Mouse (Mus musculus): ENCODE measurements around the gene Zfp652. TPM values are rescaled to one million over a fixed set of nuclear protein-coding genes. Genes with fewer than 3 reads are reported as not detected.
A peak's percentile ranks its signal among the peaks of the same experiment; 100 is the strongest.

Gene Zfp652
- polyA plus RNA-seq, 1 experiment from 2014 or later: 6.7 TPM

GRCm38 (mm10) chr11:95681995-95682601 is 30.4 kb upstream of the Zfp652 start:
- Histone ChIP-seq H3K27ac (replicated peaks in 1 of 2; ENCODE audit: control insufficient read depth in 1 of 2, insufficient read depth in 1 of 2, low read depth in 2 of 2, low read length in 2 of 2) (0 out of 4 replicates have a peak overlapping the region, but pooled peaks have one; percentile 11 to 19), H3K4me1 (ENCODE audit: control insufficient read depth in 2 of 2, insufficient read depth in 2 of 2, low read length in 2 of 2) (peaks cover 8 to 13% of the 10 kb centered on the region in 2 experiments; a peak in 3 of 4 replicates), H3K27me3 (ENCODE audit: control insufficient read depth, insufficient read depth, low read length) (no peaks in the 10 kb centered on the region), H3K4me2 (ENCODE audit: low read length) (no peak overlapping the region), H3K9ac (ENCODE audit: low read length) (no peak overlapping the region), H3K4me3 (ENCODE audit: control insufficient read depth in 1 of 2, insufficient read depth in 1 of 2, low read depth in 1 of 2, low read length in 2 of 2) (no peak overlapping the region), H3K9me3 (ENCODE audit: control insufficient read depth, low read length) (no peaks in the 10 kb centered on the region), H3K36me3 (ENCODE audit: control insufficient read depth, insufficient read depth, low read length) (peaks cover 42% of the 10 kb centered on the region)
- ATAC-seq (ENCODE audit: insufficient number of reproducible peaks, insufficient read depth, low FRiP score, low read depth): no peak
- 27% methylated on average over 9 of the region's 9 CpGs for WGBS

GRCm38 (mm10) chr11:95682946-95683345 is 29.5 kb upstream of the Zfp652 start:
- ATAC-seq (ENCODE audit: insufficient number of reproducible peaks, insufficient read depth, low FRiP score, low read depth): no peak
- 82% methylated on average over 3 of the region's 3 CpGs for WGBS
- no peak overlapping the region for H3K27ac ChIP-seq (replicated peaks in 1 of 2; ENCODE audit: control insufficient read depth in 1 of 2, insufficient read depth in 1 of 2, low read depth in 2 of 2, low read length in 2 of 2)

GRCm38 (mm10) chr11:95686031-95686430 is 26.4 kb upstream of the Zfp652 start:
- H3K9me3 ChIP-seq (ENCODE audit: control insufficient read depth, low read length): no peaks in the 10 kb centered on the region
- H3K27me3 ChIP-seq (ENCODE audit: control insufficient read depth, insufficient read depth, low read length): no peaks in the 10 kb centered on the region
- peaks cover 5% of the 10 kb centered on the region for H3K36me3 ChIP-seq (ENCODE audit: control insufficient read depth, insufficient read depth, low read length)
- no peak overlapping the region for H3K4me2 ChIP-seq (ENCODE audit: low read length)
- H3K4me3 ChIP-seq (ENCODE audit: control insufficient read depth in 1 of 2, insufficient read depth in 1 of 2, low read depth in 1 of 2, low read length in 2 of 2): no peak overlapping the region
- no peak overlapping the region for H3K27ac ChIP-seq (replicated peaks in 1 of 2; ENCODE audit: control insufficient read depth in 1 of 2, insufficient read depth in 1 of 2, low read depth in 2 of 2, low read length in 2 of 2)
- 3% methylated on average over 4 of the region's 4 CpGs for WGBS
- H3K9ac ChIP-seq (ENCODE audit: low read length): no peak overlapping the region
- peaks cover 23 to 25% of the 10 kb centered on the region in 2 experiments for H3K4me1 ChIP-seq (ENCODE audit: control insufficient read depth in 2 of 2, insufficient read depth in 2 of 2, low read length in 2 of 2)
- ATAC-seq (ENCODE audit: insufficient number of reproducible peaks, insufficient read depth, low FRiP score, low read depth): no peak

More at GRCm38 (mm10) chr11:95682946-95683345, 29.5 kb upstream of the Zfp652 start:
- H3K27me3 ChIP-seq (ENCODE audit: control insufficient read depth, insufficient read depth, low read length): no peaks in the 10 kb centered on the region
- peaks cover 8 to 13% of the 10 kb centered on the region in 2 experiments; a peak in 3 of 4 replicates for H3K4me1 ChIP-seq (ENCODE audit: control insufficient read depth in 2 of 2, insufficient read depth in 2 of 2, low read length in 2 of 2)
- no peak overlapping the region for H3K9ac ChIP-seq (ENCODE audit: low read length)
- H3K4me2 ChIP-seq (ENCODE audit: low read length): no peak overlapping the region
- no peaks in the 10 kb centered on the region for H3K9me3 ChIP-seq (ENCODE audit: control insufficient read depth, low read length)
- no peak overlapping the region for H3K4me3 ChIP-seq (ENCODE audit: control insufficient read depth in 1 of 2, insufficient read depth in 1 of 2, low read depth in 1 of 2, low read length in 2 of 2)
- peaks cover 33% of the 10 kb centered on the region for H3K36me3 ChIP-seq (ENCODE audit: control insufficient read depth, insufficient read depth, low read length)

GRCm38 (mm10) chr11:95687084-95687656 is 25.3 kb upstream of the Zfp652 start:
- Histone ChIP-seq H3K9me3 (ENCODE audit: control insufficient read depth, low read length) (no peaks in the 10 kb centered on the region), H3K9ac (ENCODE audit: low read length) (no peak overlapping the region), H3K27ac (replicated peaks in 1 of 2; ENCODE audit: control insufficient read depth in 1 of 2, insufficient read depth in 1 of 2, low read depth in 2 of 2, low read length in 2 of 2) (no peak overlapping the region), H3K27me3 (ENCODE audit: control insufficient read depth, insufficient read depth, low read length) (no peaks in the 10 kb centered on the region), H3K4me2 (ENCODE audit: low read length) (no peak overlapping the region), H3K4me3 (ENCODE audit: control insufficient read depth in 1 of 2, insufficient read depth in 1 of 2, low read depth in 1 of 2, low read length in 2 of 2) (no peak overlapping the region), H3K4me1 (ENCODE audit: control insufficient read depth in 2 of 2, insufficient read depth in 2 of 2, low read length in 2 of 2) (peaks cover 15 to 18% of the 10 kb centered on the region in 2 experiments), H3K36me3 (ENCODE audit: control insufficient read depth, insufficient read depth, low read length) (no peaks in the 10 kb centered on the region)
- WGBS: 39% methylated on average over 11 of the region's 11 CpGs
- ATAC-seq (ENCODE audit: insufficient number of reproducible peaks, insufficient read depth, low FRiP score, low read depth): no peak

GRCm38 (mm10) chr11:95688515-95688914 is 24.0 kb upstream of the Zfp652 start:
- Histone ChIP-seq H3K27me3 (ENCODE audit: control insufficient read depth, insufficient read depth, low read length) (no peaks in the 10 kb centered on the region), H3K9me3 (ENCODE audit: control insufficient read depth, low read length) (no peaks in the 10 kb centered on the region), H3K9ac (ENCODE audit: low read length) (0 out of 2 replicates have a peak overlapping the region, but pooled peaks have one; percentile 1), H3K36me3 (ENCODE audit: control insufficient read depth, insufficient read depth, low read length) (no peaks in the 10 kb centered on the region), H3K4me2 (ENCODE audit: low read length) (peak overlapping the region; percentile 41), H3K4me3 (ENCODE audit: control insufficient read depth in 1 of 2, insufficient read depth in 1 of 2, low read depth in 1 of 2, low read length in 2 of 2) (no peak overlapping the region), H3K4me1 (ENCODE audit: control insufficient read depth in 2 of 2, insufficient read depth in 2 of 2, low read length in 2 of 2) (peaks cover 12 to 16% of the 10 kb centered on the region in 2 experiments), H3K27ac (replicated peaks in 1 of 2; ENCODE audit: control insufficient read depth in 1 of 2, insufficient read depth in 1 of 2, low read depth in 2 of 2, low read length in 2 of 2) (peak overlapping the region; percentile 21 to 46)
- WGBS: 41% methylated on average over 6 of the region's 6 CpGs
- 0 out of 2 replicates have a peak, but pooled peaks have one; percentile 27 for ATAC-seq (ENCODE audit: insufficient number of reproducible peaks, insufficient read depth, low FRiP score, low read depth)

GRCm38 (mm10) chr11:95688981-95689380 is 23.5 kb upstream of the Zfp652 start:
- ATAC-seq (ENCODE audit: insufficient number of reproducible peaks, insufficient read depth, low FRiP score, low read depth): 0 out of 2 replicates have a peak, but pooled peaks have one; percentile 22
- Histone ChIP-seq H3K36me3 (ENCODE audit: control insufficient read depth, insufficient read depth, low read length) (no peaks in the 10 kb centered on the region), H3K9me3 (ENCODE audit: control insufficient read depth, low read length) (no peaks in the 10 kb centered on the region), H3K27me3 (ENCODE audit: control insufficient read depth, insufficient read depth, low read length) (no peaks in the 10 kb centered on the region), H3K27ac (replicated peaks in 1 of 2; ENCODE audit: control insufficient read depth in 1 of 2, insufficient read depth in 1 of 2, low read depth in 2 of 2, low read length in 2 of 2) (peak overlapping the region; percentile 21 to 46), H3K4me2 (ENCODE audit: low read length) (peak overlapping the region; percentile 41), H3K4me3 (ENCODE audit: control insufficient read depth in 1 of 2, insufficient read depth in 1 of 2, low read depth in 1 of 2, low read length in 2 of 2) (no peak overlapping the region), H3K4me1 (ENCODE audit: control insufficient read depth in 2 of 2, insufficient read depth in 2 of 2, low read length in 2 of 2) (peaks cover 12 to 16% of the 10 kb centered on the region in 2 experiments), H3K9ac (ENCODE audit: low read length) (0 out of 2 replicates have a peak overlapping the region, but pooled peaks have one; percentile 1)
- WGBS: 12% methylated on average over 7 of the region's 7 CpGs

GRCm38 (mm10) chr11:95689544-95689943 is 22.9 kb upstream of the Zfp652 start:
- Histone ChIP-seq H3K27me3 (ENCODE audit: control insufficient read depth, insufficient read depth, low read length) (no peaks in the 10 kb centered on the region), H3K36me3 (ENCODE audit: control insufficient read depth, insufficient read depth, low read length) (no peaks in the 10 kb centered on the region), H3K9ac (ENCODE audit: low read length) (no peak overlapping the region), H3K4me2 (ENCODE audit: low read length) (no peak overlapping the region), H3K27ac (replicated peaks in 1 of 2; ENCODE audit: control insufficient read depth in 1 of 2, insufficient read depth in 1 of 2, low read depth in 2 of 2, low read length in 2 of 2) (no peak overlapping the region), H3K9me3 (ENCODE audit: control insufficient read depth, low read length) (no peaks in the 10 kb centered on the region), H3K4me1 (ENCODE audit: control insufficient read depth in 2 of 2, insufficient read depth in 2 of 2, low read length in 2 of 2) (peaks cover 12 to 16% of the 10 kb centered on the region in 2 experiments), H3K4me3 (ENCODE audit: control insufficient read depth in 1 of 2, insufficient read depth in 1 of 2, low read depth in 1 of 2, low read length in 2 of 2) (no peak overlapping the region)
- no peak for ATAC-seq (ENCODE audit: insufficient number of reproducible peaks, insufficient read depth, low FRiP score, low read depth)
- WGBS: 60% methylated on average over 3 of the region's 3 CpGs

Measured in heart, embryonic 14.5 days (tissue).